Mouse (Mus musculus): ENCODE data around the gene Mttp.

The Mttp gene

GRCm38 (mm10) chr3:138083073-138083637 is 61.6 kb downstream of the Mttp start:
- DNase-seq (ENCODE audit: low spot score in 2 of 2) = no peak

DNA sequence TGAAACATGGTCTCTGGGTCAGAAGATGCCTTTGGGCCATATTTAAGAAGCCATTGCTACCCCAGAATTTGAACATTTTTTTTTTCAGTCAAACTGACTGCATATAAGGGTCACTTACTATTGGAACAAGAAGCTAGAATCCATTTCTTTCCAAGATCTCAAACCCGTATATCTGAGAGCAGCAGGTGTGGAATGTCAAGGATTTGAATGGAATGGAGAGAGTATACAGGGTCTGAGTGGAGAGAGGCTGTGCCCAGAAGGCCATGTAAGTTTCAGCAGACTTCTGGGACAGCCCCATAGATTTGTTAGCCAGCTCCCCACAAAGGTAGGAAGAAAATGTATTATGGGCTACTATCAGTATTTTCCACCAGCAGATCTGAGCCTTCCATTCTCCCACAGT is 66.1 kb downstream of the Mttp start:
- no peak for DNase-seq (ENCODE audit: low spot score in 2 of 2)

GRCm38 (mm10) chr3:138077476-138078340 is 67.1 kb downstream of the Mttp start:
- DNase-seq (ENCODE audit: low spot score in 2 of 2) = no peak

DNA sequence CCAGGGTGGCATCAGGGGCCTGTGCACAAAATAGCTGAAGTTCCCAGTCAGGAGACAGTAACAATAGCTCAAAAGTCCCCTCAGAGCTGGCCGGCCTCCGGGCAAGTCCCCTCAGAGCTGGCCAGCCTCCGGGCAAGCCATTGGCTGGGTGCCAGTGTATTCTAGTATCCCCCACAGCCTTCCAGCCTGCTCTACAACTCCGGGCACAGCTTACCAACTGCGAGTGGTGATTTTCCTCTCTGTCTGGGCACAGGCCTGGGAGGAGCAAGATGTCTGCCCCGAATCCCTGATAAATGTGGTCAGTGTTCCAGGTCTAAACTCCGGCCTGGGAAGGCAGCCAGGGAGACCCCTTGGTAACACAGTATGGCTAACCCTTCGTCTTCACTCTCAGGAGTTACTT is 69.6 kb downstream of the Mttp start:
- DNase-seq (ENCODE audit: low spot score in 2 of 2) = no peak

DNA sequence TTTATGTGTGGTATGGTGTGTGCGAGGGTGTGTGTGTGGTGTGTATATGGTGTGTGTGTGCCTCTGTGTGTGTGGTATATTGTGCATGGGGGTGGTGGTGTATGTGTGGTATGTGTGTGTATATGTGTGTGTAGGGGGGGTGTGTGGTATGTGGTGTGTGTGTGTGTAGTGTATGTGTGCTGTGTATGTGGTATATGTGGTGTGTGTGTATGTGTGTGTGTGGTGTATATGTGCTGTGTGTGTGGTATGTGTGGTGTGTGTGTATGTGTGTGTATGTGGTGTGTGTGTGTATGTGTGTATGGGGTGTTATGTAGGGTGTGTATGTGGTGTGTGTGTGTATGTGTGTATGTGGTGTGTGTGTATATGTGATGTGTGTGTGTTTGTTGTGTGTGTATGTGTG is 70.6 kb downstream of the Mttp start:
- DNase-seq (ENCODE audit: low spot score in 2 of 2) = no peak

DNA sequence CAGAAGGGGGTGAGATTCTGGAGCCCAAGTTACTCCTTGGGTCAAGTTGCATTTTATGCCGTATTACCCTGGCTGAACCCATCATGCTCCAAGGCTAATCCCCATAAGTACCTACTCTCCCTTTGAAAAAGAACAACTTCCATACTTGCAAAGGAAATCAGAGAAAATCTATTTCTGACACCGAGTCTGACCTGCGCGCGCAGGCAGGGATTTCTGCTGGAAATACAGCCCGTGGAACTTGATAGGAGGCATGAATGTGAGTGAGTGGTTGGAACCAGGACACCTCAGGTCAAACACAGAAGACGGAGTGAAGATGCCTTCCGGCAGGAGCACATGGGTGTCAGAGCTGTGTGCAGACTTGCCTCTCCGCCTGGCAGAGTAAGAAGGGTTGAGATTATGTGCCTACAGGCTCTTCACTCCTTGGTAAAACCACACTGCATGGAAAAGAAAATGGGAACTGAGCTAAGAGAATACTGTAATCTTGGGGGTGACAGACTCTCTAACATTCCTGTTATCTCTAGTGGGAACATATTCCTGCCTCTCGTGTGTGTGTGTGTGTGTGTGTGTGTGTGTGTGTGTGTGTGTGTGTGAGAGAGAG is 73.2 kb downstream of the Mttp start:
- DNase-seq (ENCODE audit: low spot score in 2 of 2) = no peak

- no peak for DNase-seq (ENCODE audit: low spot score in 2 of 2)
Measured at GRCm38 (mm10) chr3:138071004-138071403, 73.8 kb downstream of the Mttp start.

DNA sequence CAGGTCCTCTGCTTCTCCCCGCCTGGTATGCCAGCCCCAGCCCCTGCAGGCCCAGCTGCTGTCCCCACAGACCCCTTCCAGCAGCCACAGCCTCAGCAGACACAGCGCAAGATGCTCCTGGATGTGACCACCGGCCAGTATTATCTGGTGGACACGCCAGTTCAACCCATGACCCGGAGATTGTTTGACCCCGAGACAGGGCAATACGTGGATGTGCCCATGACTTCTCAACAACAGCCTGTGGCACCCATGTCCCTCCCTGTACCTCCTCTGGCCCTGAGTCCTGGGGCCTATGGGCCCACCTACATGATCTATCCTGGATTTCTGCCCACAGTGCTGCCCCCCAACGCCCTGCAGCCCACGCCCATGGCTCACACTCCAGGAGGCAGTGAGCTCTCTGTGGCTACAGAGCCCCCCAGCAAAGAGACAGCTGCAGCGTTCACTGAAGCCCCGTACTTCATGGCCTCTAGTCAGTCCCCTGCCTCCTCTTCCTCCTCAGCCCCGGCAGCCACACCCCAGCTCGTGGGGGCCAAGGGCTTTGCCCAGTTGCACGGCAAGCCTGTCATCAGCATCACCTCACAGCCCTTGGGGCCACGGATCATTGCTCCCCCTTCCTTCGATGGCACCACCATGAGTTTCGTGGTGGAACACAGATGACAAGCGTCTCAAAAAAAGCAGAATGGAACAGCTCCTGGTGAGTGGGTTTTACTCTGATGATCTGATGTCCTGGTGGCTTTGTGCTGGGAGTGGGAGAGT is 74.8 kb downstream of the Mttp start:
- DNase-seq (ENCODE audit: low spot score in 2 of 2) = no peak

DNA sequence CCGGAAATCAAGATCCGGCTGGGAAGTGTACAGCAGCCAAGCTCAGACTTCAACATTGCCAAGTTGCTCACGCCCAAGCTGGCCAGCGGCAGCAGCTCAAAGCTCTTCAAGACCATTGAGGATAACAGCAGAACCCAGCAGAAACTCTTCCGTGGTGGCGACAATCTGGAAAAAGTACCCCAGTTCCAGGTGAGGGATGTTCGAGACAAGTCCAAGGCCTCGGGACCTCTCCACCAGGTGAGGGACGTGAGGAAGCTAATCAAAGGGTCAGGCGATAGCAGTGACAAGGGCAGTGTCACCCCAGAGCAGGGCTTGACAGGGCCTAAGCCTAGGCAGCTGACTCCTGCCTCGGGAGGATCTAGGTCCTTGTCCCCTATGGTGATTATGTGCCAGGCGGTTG is 76.7 kb downstream of the Mttp start:
- DNase-seq (ENCODE audit: low spot score in 2 of 2) = no peak

GRCm38 (mm10) chr3:138067288-138067687 is 77.5 kb downstream of the Mttp start, which contains the start of gene Gm5105:
TSS of gene Gm5105 (minus strand) at chr3:138067388.
- no peak for DNase-seq (ENCODE audit: low spot score in 2 of 2)

DNA sequence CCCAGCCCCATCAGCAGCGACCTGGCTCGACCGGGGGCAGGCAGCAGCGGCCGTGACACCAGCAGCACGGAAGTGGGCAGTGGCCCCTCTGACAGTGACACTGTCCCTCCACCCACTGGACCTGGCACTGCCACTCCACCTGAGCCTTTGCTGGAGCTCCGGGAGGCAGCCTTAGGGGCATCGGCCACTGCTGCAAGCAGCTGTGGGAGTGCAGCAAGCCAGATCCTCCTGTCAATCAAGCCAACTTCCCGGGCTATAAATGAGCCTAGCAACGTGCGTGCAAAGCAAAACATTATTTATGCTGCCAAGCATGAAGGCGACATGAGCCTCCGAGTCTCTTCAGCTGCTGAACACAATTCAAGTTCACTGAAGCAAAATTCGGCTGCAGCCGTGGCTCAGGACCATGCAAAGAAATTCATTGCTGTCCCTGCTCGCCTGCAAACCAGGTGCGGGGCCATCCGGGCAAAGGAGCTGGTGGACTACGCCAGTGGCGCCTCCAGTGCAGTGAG is 78.4 kb downstream of the Mttp start:
- no peak for DNase-seq (ENCODE audit: low spot score in 2 of 2)

- no peak for DNase-seq (ENCODE audit: low spot score in 2 of 2)
Measured at GRCm38 (mm10) chr3:138065930-138066329, 78.8 kb downstream of the Mttp start.

- DNase-seq (ENCODE audit: low spot score in 2 of 2) = no peak
Measured at GRCm38 (mm10) chr3:138064732-138065645, 79.8 kb downstream of the Mttp start, which contains the start of gene 1110002E22Rik. TSS of gene 1110002E22Rik (plus strand) at chr3:138065052.

GRCm38 (mm10) chr3:138063731-138064329 is 80.9 kb downstream of the Mttp start:
- DNase-seq (ENCODE audit: low spot score in 2 of 2) = peak; percentile 37 to 67

DNA sequence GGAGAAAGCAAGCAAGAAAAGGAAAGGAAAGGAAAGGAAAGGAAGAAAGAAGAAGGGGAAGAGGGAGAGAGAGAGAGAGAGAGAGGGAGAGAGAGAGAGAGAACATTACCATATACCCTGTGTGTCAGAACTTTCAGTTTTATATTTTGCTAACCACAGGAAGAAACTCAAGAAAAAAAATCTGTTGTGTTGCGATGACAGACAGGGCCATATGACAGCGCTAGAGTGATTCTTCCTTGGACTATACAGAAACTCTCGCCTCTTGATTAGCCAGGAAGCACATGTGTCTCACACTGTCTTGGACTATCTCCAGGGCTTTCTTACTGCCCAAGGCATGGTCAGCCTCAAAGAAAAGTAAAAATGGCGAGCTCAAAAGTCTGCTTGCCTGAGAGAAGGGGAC is 82.1 kb downstream of the Mttp start:
- DNase-seq (ENCODE audit: low spot score in 2 of 2) = no peak

DNA sequence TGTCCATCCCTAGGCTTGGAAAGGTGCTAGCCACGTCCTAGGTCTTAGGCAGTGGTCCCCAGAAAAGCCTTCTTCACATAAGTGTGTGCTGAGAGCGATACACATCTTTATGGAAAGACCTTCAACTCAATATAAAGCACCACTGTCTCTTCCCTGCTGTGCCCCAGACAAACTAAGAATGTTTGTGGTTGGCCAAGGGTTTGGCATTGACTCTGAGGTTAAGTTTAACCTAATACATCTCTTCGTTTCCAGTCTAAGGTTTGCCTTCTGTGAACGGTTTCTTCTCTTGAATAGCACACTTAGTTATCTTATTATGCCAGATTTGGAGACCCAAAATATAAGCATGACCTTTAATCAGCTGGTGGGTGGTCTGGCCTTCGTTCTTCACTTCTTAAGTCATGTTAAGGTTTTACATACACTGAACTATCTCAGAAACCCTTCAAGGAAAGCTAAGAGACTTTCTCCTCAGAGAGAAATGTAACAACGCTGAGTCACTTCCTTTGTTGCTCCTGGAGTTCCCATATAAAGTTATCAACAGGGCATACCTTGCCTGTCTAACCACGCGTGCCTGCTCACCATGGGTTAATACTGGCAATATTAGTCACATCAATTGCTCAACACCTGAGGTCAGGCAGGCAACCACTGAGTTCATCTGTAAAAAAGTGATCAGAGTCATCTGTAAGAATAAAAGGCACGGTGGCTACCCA is 83.4 kb downstream of the Mttp start:
- no peak for DNase-seq (ENCODE audit: low spot score in 2 of 2)

GRCm38 (mm10) chr3:138060429-138060828 is 84.3 kb downstream of the Mttp start:
- DNase-seq (ENCODE audit: low spot score in 2 of 2) = no peak

DNA sequence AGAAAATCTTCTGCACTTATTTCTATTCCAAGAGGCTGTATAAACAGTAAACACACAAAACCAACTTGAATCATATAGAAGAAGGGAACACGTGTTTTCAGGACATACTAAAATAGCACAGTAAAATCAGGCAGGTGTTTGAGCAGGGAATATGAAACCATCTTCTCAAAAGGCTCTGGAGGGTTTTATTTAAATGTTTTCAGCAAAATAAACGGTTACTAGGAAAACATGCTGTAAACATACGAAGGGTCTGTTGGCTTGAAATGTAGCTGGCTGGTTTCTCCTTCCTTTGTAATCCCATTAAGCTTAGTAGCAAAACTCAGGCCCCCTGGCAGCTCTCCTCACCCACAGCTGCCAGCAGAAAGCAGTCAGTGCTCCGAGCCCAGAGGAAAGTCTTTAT is 86.5 kb downstream of the Mttp start:
- DNase-seq (ENCODE audit: low spot score in 2 of 2) = no peak

DNA sequence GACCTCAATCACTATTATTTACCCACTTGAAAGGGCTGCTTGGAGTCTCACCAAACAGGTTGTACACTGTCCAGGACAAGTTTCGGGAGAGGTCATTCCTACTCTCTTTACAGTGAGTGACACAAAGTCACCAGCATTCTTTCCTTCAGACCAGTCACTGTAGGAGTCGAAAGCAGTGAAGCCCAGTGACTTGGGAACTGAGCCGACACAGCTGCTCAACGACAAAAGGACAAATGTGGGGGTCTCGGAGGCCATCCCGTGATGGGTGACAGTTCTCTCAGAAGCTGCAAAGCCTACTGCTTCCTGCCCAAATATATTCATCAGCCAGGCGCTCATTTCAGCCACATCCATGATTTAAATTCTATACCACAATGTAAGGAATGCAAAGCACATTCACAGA is 87.8 kb downstream of the Mttp start:
- no peak for DNase-seq (ENCODE audit: low spot score in 2 of 2)

- DNase-seq (ENCODE audit: low spot score in 2 of 2) = no peak
Measured at GRCm38 (mm10) chr3:138053969-138054368, 90.8 kb downstream of the Mttp start.

Data from urinary bladder, postnatal 4 days (tissue).